Mouse (Mus musculus) small intestine, adult 2 months (tissue): ENCODE results near the gene Rnf126.

Source experiments
- CTCF ChIP-seq: fragments of 200-500 bp; IDR thresholded peaks from 2 replicates; pipeline ENCODE4 v1.5.1; 2012; ENCODE audit warnings: low read depth, mild to moderate bottlenecking, control low read depth, inconsistent platforms, low read length, moderate library complexity, mixed read lengths; ENCODE audit not compliant: insufficient replicate concordance, insufficient read length; ENCODE audit errors: extremely low read depth
- POLR2A ChIP-seq: fragments of 200-500 bp; IDR thresholded peaks from 2 replicates; pipeline ENCODE4 v1.6.1; 2012; ENCODE audit warnings: low read depth, mild to moderate bottlenecking, control low read depth, inconsistent platforms, low read length, moderate library complexity

DNA sequence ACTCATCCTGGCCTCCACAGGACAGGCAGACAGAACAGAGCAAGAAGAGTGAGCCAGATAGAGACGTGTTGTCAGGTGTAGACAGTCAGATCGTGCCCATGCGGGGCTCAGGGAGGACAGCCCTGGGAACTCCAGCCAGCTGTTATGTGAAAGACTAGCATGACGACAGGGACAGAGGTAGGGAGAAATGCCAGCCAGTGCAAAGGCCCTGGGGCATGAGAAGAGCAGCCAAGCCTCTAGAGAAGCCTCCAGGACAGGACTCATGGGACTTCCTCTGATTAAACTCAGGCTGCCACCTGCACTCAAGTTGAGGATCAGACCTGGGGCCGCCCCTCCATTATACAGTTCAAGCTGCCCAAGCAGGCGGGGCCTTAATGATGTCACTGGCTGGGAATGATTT lies 18.3 kb downstream of the Rnf126 start:
- TF ChIP-seq CTCF = no peak
- TF ChIP-seq POLR2A = no peak
